In genomic region chr2:150755016-150755415, GRCm38 (mm10) we compare ENCODE assay signal across 24 mouse cellular contexts. TPM values are rescaled to one million over a fixed set of nuclear protein-coding genes. Genes with fewer than 3 reads are reported as not detected.
DNase-seq lines count a peak whose midpoint lies in the region; ATAC-seq and TF ChIP-seq lines count a peak whose summit lies in the region.
"Had no signal": no experiment of that assay in that cellular context is flagged by ENCODE, and none has a peak within 500 bp of the region (broad histone marks: within the 10 kb centered on the region; RNA-seq: fewer than 3 reads in every experiment).

No protein-coding gene starts in this region.

- no peak for TF ChIP-seq CTCF in CH12.LX (conservative IDR thresholded peaks at IDR 0.05 in 1 of 2, IDR thresholded peaks at IDR 0.05 in 1 of 2; ENCODE audit: low read depth in 2 of 2, low read length in 2 of 2)
- TF ChIP-seq CTCF in bone marrow macrophage, adult 2 months (IDR thresholded peaks at IDR 0.05; ENCODE audit: low read depth, low read length): no peak

- no peak for TF ChIP-seq POLR2A in CH12.LX (IDR thresholded peaks at IDR 0.05; ENCODE audit: low read depth, low read length)
- no peak for TF ChIP-seq POLR2A in bone marrow macrophage, adult 2 months (IDR thresholded peaks at IDR 0.05; ENCODE audit: borderline replicate concordance, low read depth, low read length)

- DNase-seq in midbrain, embryonic 11.5 days (ENCODE audit: low spot score, missing footprints): peak; percentile 31
- DNase-seq in A20 (ENCODE audit: low read depth, low spot score) (peak; percentile 61), CH12.LX (ENCODE audit: extremely low read depth) (peak; percentile 66)
- DNase-seq in cerebellum, postnatal 4 days (ENCODE audit: low spot score in 2 of 2): no peak
- DNase-seq: adrenal gland, adult 2 months; adrenal gland, adult 8-10 months; adrenal gland, postnatal 10 days; adrenal gland, postnatal 14 days; adrenal gland, postnatal 25 days; adrenal gland, postnatal 36 days; B cell, adult 2 months; cerebellum, adult 11 months; cerebellum, adult 11-12 months; cerebellum, adult 18-20 months; cerebellum, adult 2 months; cerebellum, adult 8-10 months had no signal

- H3K27ac ChIP-seq in midbrain, embryonic 11.5 days (ENCODE audit: low read depth, low read length): no peak overlapping the region
- H3K27ac ChIP-seq in midbrain, embryonic 13.5 days: no peak overlapping the region
- peak overlapping the region; percentile 78; the same call in 1 of the 2 replicates for H3K27ac ChIP-seq in CH12.LX (ENCODE audit: insufficient read depth, low read depth)
- peak overlapping the region; percentile 36; the same call in 1 of the 2 replicates for H3K27ac ChIP-seq in bone marrow macrophage, adult 2 months (ENCODE audit: insufficient read depth, low read depth, low read length)
- H3K27ac ChIP-seq in kidney, embryonic 16.5 days (ENCODE audit: low read length): no peak overlapping the region
- no peak overlapping the region for H3K27ac ChIP-seq in forebrain, embryonic 12.5 days

- no peak for ATAC-seq in midbrain, embryonic 11.5 days (ENCODE audit: low FRiP score)
- no peak for ATAC-seq in midbrain, embryonic 13.5 days
- ATAC-seq in kidney, embryonic 16.5 days (ENCODE audit: low FRiP score, low TSS enrichment): no peak
- no peak for ATAC-seq in forebrain, embryonic 12.5 days (ENCODE audit: low FRiP score)
- ATAC-seq: activated CD4-positive, CD25-positive, alpha-beta regulatory T cell, adult 4 months; CD4-positive, CD25-positive, alpha-beta regulatory T cell, adult 4 months; Patski had no signal

- H3K4me1 ChIP-seq in midbrain, embryonic 11.5 days (ENCODE audit: control insufficient read depth, insufficient read depth, low read length): no peaks in the 10 kb centered on the region
- peaks cover 2% of the 10 kb centered on the region for H3K4me1 ChIP-seq in midbrain, embryonic 13.5 days (replicated peaks)
- peaks cover 11 to 54% of the 10 kb centered on the region in 2 experiments; a peak in 3 of 4 replicates for H3K4me1 ChIP-seq in CH12.LX (ENCODE audit: control insufficient read depth in 1 of 2, insufficient read depth in 2 of 2)
- H3K4me1 ChIP-seq in bone marrow macrophage, adult 2 months (ENCODE audit: control insufficient read depth, insufficient read depth, low read length): peaks cover 17% of the 10 kb centered on the region
- peaks cover 8% of the 10 kb centered on the region for H3K4me1 ChIP-seq in kidney, embryonic 16.5 days (ENCODE audit: insufficient read depth, low read length)
- H3K4me1 ChIP-seq in forebrain, embryonic 12.5 days: peaks cover 2% of the 10 kb centered on the region

- 95% methylated on average over 3 of the region's 3 CpGs for WGBS in midbrain, embryonic 11.5 days
- 93% methylated on average over 3 of the region's 3 CpGs for whole genome bisulfite sequencing in midbrain, embryonic 13.5 days
- 97% methylated on average over 3 of the region's 3 CpGs for WGBS in kidney, embryonic 16.5 days
- 92% methylated on average over 3 of the region's 3 CpGs for WGBS in forebrain, embryonic 12.5 days

- dilution Hi-C loops in CH12.LX (cut with MboI; ENCODE audit: extremely low pct_ligation_motif_present, extremely low pct_unique_long_range_greater_than_20kb, low sequenced_read_pairs): no loop called here

- no peak overlapping the region for H3K4me3 ChIP-seq in midbrain, embryonic 11.5 days (ENCODE audit: low read depth, low read length)
- no peak overlapping the region for H3K4me3 ChIP-seq in midbrain, embryonic 13.5 days (replicated peaks)
- H3K4me3 ChIP-seq in CH12.LX (replicated peaks in 1 of 3; ENCODE audit: low read depth in 2 of 3, low read length in 2 of 3, poor library complexity in 1 of 3): no peak overlapping the region
- H3K4me3 ChIP-seq in bone marrow macrophage, adult 2 months (ENCODE audit: insufficient read depth, low read length): no peak overlapping the region
- H3K4me3 ChIP-seq in kidney, embryonic 16.5 days (ENCODE audit: low read length): no peak overlapping the region
- no peak overlapping the region for H3K4me3 ChIP-seq in forebrain, embryonic 12.5 days (replicated peaks)

- no peak for TF ChIP-seq RAD21 in CH12.LX (IDR thresholded peaks at IDR 0.05; ENCODE audit: low read depth, low read length)

- no peaks in the 10 kb centered on the region for H3K36me3 ChIP-seq in midbrain, embryonic 11.5 days (ENCODE audit: control insufficient read depth, insufficient read depth, low read length)
- H3K36me3 ChIP-seq in midbrain, embryonic 13.5 days: peaks cover 60% of the 10 kb centered on the region
- peaks cover 38 to 79% of the 10 kb centered on the region in 2 experiments for H3K36me3 ChIP-seq in CH12.LX (replicated peaks in 1 of 2; ENCODE audit: control insufficient read depth in 1 of 2, insufficient read depth in 1 of 2, low read length in 1 of 2)
- peaks cover 31% of the 10 kb centered on the region for H3K36me3 ChIP-seq in kidney, embryonic 16.5 days (ENCODE audit: insufficient read depth, low read length)
- H3K36me3 ChIP-seq in forebrain, embryonic 12.5 days (replicated peaks): peaks cover 43% of the 10 kb centered on the region

- peak; percentile 85 for TF ChIP-seq EP300 in CH12.LX (IDR thresholded peaks at IDR 0.05; ENCODE audit: low read length)

- peaks cover 12% of the 10 kb centered on the region for H3K79me2 ChIP-seq in CH12.LX (replicated peaks; ENCODE audit: control insufficient read depth, extremely low read depth, insufficient read depth, poor library complexity, severe bottlenecking)

- H3K4me2 ChIP-seq in midbrain, embryonic 11.5 days: no peak overlapping the region
- no peak overlapping the region for H3K4me2 ChIP-seq in midbrain, embryonic 13.5 days (replicated peaks)
- H3K4me2 ChIP-seq in CH12.LX (ENCODE audit: insufficient read depth, low read depth, poor library complexity, severe bottlenecking): no peak overlapping the region
- H3K4me2 ChIP-seq in kidney, embryonic 16.5 days (replicated peaks; ENCODE audit: low read depth, low read length): no peak overlapping the region
- no peak overlapping the region for H3K4me2 ChIP-seq in forebrain, embryonic 12.5 days

- H3K9me3 ChIP-seq in midbrain, embryonic 11.5 days (ENCODE audit: control insufficient read depth, low read length): no peaks in the 10 kb centered on the region
- H3K9me3 ChIP-seq in midbrain, embryonic 13.5 days: no peaks in the 10 kb centered on the region
- peaks cover under 1% of the 10 kb centered on the region for H3K9me3 ChIP-seq in CH12.LX (replicated peaks; ENCODE audit: low read length)
- H3K9me3 ChIP-seq in kidney, embryonic 16.5 days (ENCODE audit: low read length): no peaks in the 10 kb centered on the region
- no peaks in the 10 kb centered on the region for H3K9me3 ChIP-seq in forebrain, embryonic 12.5 days
- H3K9me3 ChIP-seq: G1E had no signal

- in situ Hi-C loops in CH12.LX (cut with MboI; ENCODE audit: low pct_ligation_motif_present, low pct_unique_long_range_greater_than_20kb, low sequenced_read_pairs): no loop called here

- no peak overlapping the region for H3K9ac ChIP-seq in midbrain, embryonic 11.5 days (ENCODE audit: low read length)
- no peak overlapping the region for H3K9ac ChIP-seq in midbrain, embryonic 13.5 days (replicated peaks)
- H3K9ac ChIP-seq in CH12.LX (ENCODE audit: insufficient read depth, low read depth): no peak overlapping the region
- no peak overlapping the region for H3K9ac ChIP-seq in kidney, embryonic 16.5 days (replicated peaks; ENCODE audit: low read length)
- H3K9ac ChIP-seq in forebrain, embryonic 12.5 days: no peak overlapping the region

- H3K27me3 ChIP-seq in midbrain, embryonic 11.5 days (ENCODE audit: control insufficient read depth, insufficient read depth, low read length): no peaks in the 10 kb centered on the region
- H3K27me3 ChIP-seq in midbrain, embryonic 13.5 days: no peaks in the 10 kb centered on the region
- no peaks in the 10 kb centered on the region for H3K27me3 ChIP-seq in CH12.LX (replicated peaks)
- no peaks in the 10 kb centered on the region for H3K27me3 ChIP-seq in kidney, embryonic 16.5 days (ENCODE audit: insufficient read depth, low read length)
- H3K27me3 ChIP-seq in forebrain, embryonic 12.5 days: no peaks in the 10 kb centered on the region
- H3K27me3 ChIP-seq: Patski had no signal

TF ChIP-seq in CH12.LX, 34 proteins besides CTCF, POLR2A, EP300 and RAD21 (continues in another document):
- TF ChIP-seq ZC3H11A (IDR thresholded peaks at IDR 0.05; ENCODE audit: low read depth, low read length) (no peak), ETS1 (conservative IDR thresholded peaks at IDR 0.05; ENCODE audit: low read depth, low read length) (peak; percentile 25), JUN (IDR thresholded peaks at IDR 0.05; ENCODE audit: insufficient read depth, low read depth, low read length) (peak; percentile 71), ZNF384 (IDR thresholded peaks at IDR 0.05; ENCODE audit: low read depth, low read length) (peak; percentile 22; the same call in 1 of the 2 replicates), MAZ (IDR thresholded peaks at IDR 0.05; ENCODE audit: low read depth, low read length) (no peak), NRF1 (IDR thresholded peaks at IDR 0.05; ENCODE audit: low read depth, low read length) (no peak), MEF2A (IDR thresholded peaks at IDR 0.05; ENCODE audit: borderline replicate concordance, low read depth, low read length) (0 out of 2 replicates have a peak, but pooled peaks have one; percentile 36), MXI1 (IDR thresholded peaks at IDR 0.05; ENCODE audit: low read depth, low read length) (no peak)

RNA-seq across cellular contexts. Expression of gene Entpd6, which starts 6.2 kb away (rescaled TPM):
- 24.7 and 26.7 TPM in 2 replicates for polyA plus RNA-seq in midbrain, embryonic 11.5 days (2014; fragmentation: Nextera tagmentation; extraction: Ambion mirVana)
- polyA plus RNA-seq in midbrain, embryonic 13.5 days (2015; fragmentation: Nextera tagmentation; extraction: Ambion mirVana): 43.0 and 47.6 TPM in 2 replicates
- 35.5 and 36.4 TPM in 2 replicates for total RNA-seq in CH12.LX (2012; rRNA removed)
- total RNA-seq in CH12.LX (2014; rRNA removed): 30.6 and 33.5 TPM in 2 replicates
- polyA plus RNA-seq in CH12.LX (2012; ENCODE audit: insufficient read length, low read depth): 44.5 and 45.5 TPM in 2 replicates
- 7.2 and 8.2 TPM in 2 replicates for polyA plus RNA-seq in bone marrow macrophage, adult 2 months (2012; ENCODE audit: insufficient read depth, insufficient read length, missing spikeins)
- 34.8 TPM in 2 replicates for polyA plus RNA-seq in kidney, embryonic 16.5 days (2015; fragmentation: Nextera tagmentation; extraction: Ambion mirVana)
- polyA plus RNA-seq in forebrain, embryonic 12.5 days (2016; fragmentation: Nextera tagmentation; extraction: Ambion mirVana): 29.5 and 29.6 TPM in 2 replicates

RNA-seq across cellular contexts. Expression of gene Pygb, which starts 31.5 kb away (rescaled TPM):
- 34.1 and 39.1 TPM in 2 replicates for polyA plus RNA-seq in midbrain, embryonic 11.5 days (2014; fragmentation: Nextera tagmentation; extraction: Ambion mirVana)
- polyA plus RNA-seq in midbrain, embryonic 13.5 days (2015; fragmentation: Nextera tagmentation; extraction: Ambion mirVana): 66.0 and 72.5 TPM in 2 replicates
- total RNA-seq in CH12.LX (2012; rRNA removed) (47.0 and 47.7 TPM in 2 replicates), CH12.LX (2014; rRNA removed) (36.4 and 39.7 TPM in 2 replicates)
- polyA plus RNA-seq in CH12.LX (2012; ENCODE audit: insufficient read length, low read depth): 42.6 and 43.2 TPM in 2 replicates
- polyA plus RNA-seq in bone marrow macrophage, adult 2 months (2012; ENCODE audit: insufficient read depth, insufficient read length, missing spikeins): 24.3 and 33.9 TPM in 2 replicates
- 94.4 and 95.6 TPM in 2 replicates for polyA plus RNA-seq in kidney, embryonic 16.5 days (2015; fragmentation: Nextera tagmentation; extraction: Ambion mirVana)
- 81.6 and 86.3 TPM in 2 replicates for polyA plus RNA-seq in forebrain, embryonic 12.5 days (2016; fragmentation: Nextera tagmentation; extraction: Ambion mirVana)

Comparison
In these comparisons a context has a peak if more than half of its experiments do, and no peak if none do; other contexts are left out.
1. DNase-seq: peak in midbrain, embryonic 11.5 days (single experiment), A20 (single experiment) and CH12.LX (single experiment); none in cerebellum, postnatal 4 days (0 of 2).
2. H3K27ac ChIP-seq: peak in CH12.LX (single experiment) and bone marrow macrophage, adult 2 months (single experiment); none in midbrain, embryonic 11.5 days (single experiment), midbrain, embryonic 13.5 days (single experiment), kidney, embryonic 16.5 days (single experiment) and forebrain, embryonic 12.5 days (single experiment).